Mouse (Mus musculus) heart, embryonic 10.5 days (tissue): ENCODE results near the gene Scarf1. TPM values are rescaled to one million over a fixed set of nuclear protein-coding genes. Genes with fewer than 3 reads are reported as not detected.

Experiments
- DNase-seq: peaks from one replicate; pipeline ENCODE4 v3.0.0-alpha.2; 2017; ENCODE audit warnings: low spot score
- H3K27ac ChIP-seq: fragments of 300-500 bp; sonication (generic); 2 replicates; pipeline ENCODE4 v1.5.1; 2016; ENCODE audit warnings: mild to moderate bottlenecking
- H3K27me3 ChIP-seq: fragments of 300-500 bp; sonication (generic); 2 replicates; pipeline ENCODE4 v1.6.1; 2016; ENCODE audit warnings: mild to moderate bottlenecking; ENCODE audit not compliant: poor library complexity, insufficient read depth, severe bottlenecking
- H3K36me3 ChIP-seq: fragments of 300-500 bp; sonication (generic); 2 replicates; pipeline ENCODE4 v1.6.1; 2016; ENCODE audit warnings: mild to moderate bottlenecking, moderate library complexity
- H3K4me1 ChIP-seq: fragments of 300-500 bp; sonication (generic); 2 replicates; pipeline ENCODE4 v1.6.1; 2016; ENCODE audit warnings: mild to moderate bottlenecking
- H3K4me3 ChIP-seq: fragments of 300-500 bp; sonication (generic); 2 replicates; pipeline ENCODE4 v1.5.1; 2016; ENCODE audit warnings: mild to moderate bottlenecking, moderate library complexity
- H3K9me3 ChIP-seq: fragments of 300-500 bp; sonication (generic); 2 replicates; pipeline ENCODE4 v1.6.1; 2016; ENCODE audit warnings: mild to moderate bottlenecking, moderate library complexity
- WGBS: fragments of 180-500 bp; shearing (Covaris S2); methylation state at CpG from one replicate; pipeline ENCODE4 v1.1.7; 2016; 5-methylcytosine and 5-hydroxymethylcytosine counted together
- polyA plus RNA-seq: library from polyadenylated mRNA; unstranded; fragments of >200 nt; fragmentation: Nextera tagmentation; extraction: Ambion mirVana; gene quantifications from 2 replicates; pipeline ENCODE4 v1.2.1, GENCODE M21; 2016

The Scarf1 gene
- polyA plus RNA-seq, 1 experiment from 2014 or later: 13.6 TPM

GRCm38 (mm10) chr11:75519834-75520633 is 6.7 kb downstream of the Scarf1 start:
- Histone ChIP-seq H3K36me3 (peaks cover 14% of the 10 kb centered on the region), H3K9me3 (no peaks in the 10 kb centered on the region), H3K4me3 (no peak overlapping the region), H3K27me3 (peaks cover 6% of the 10 kb centered on the region; the same call in 1 of the 2 replicates), H3K27ac (0 out of 2 replicates have a peak overlapping the region, but pooled peaks have one; percentile 47), H3K4me1 (0 out of 2 replicates have a peak, but pooled peaks cover 4% of the 10 kb centered on the region)
- DNase-seq: no peak
- 74% methylated on average over 15 of the region's 15 CpGs for WGBS

DNA sequence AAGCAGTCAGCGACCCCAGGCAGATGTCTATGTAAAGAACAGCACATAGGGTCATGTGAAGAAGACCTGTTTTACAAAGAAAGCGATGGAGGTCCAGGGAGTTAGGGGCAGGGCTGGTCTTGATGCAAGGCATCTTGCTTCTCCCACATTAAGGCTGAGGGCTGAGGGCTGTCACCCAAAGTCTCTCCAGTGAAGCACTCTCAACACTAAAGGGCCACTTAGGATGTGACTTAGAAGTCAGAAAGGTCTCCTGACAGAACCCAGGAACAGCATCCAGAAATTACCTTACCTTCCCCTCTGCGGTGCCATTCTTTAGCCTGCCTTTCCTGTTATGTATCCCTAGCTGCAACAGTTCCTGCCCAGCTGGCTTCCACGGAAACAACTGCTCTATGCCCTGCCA is 8.3 kb downstream of the Scarf1 start:
- Histone ChIP-seq H3K36me3 (peaks cover 18% of the 10 kb centered on the region; the same call in 1 of the 2 replicates), H3K4me1 (0 out of 2 replicates have a peak, but pooled peaks cover 4% of the 10 kb centered on the region), H3K9me3 (no peaks in the 10 kb centered on the region), H3K27me3 (peaks cover 6% of the 10 kb centered on the region; the same call in 1 of the 2 replicates), H3K27ac (no peak overlapping the region), H3K4me3 (no peak overlapping the region)
- 87% methylated on average over 4 of the region's 4 CpGs for WGBS
- DNase-seq: no peak

DNA sequence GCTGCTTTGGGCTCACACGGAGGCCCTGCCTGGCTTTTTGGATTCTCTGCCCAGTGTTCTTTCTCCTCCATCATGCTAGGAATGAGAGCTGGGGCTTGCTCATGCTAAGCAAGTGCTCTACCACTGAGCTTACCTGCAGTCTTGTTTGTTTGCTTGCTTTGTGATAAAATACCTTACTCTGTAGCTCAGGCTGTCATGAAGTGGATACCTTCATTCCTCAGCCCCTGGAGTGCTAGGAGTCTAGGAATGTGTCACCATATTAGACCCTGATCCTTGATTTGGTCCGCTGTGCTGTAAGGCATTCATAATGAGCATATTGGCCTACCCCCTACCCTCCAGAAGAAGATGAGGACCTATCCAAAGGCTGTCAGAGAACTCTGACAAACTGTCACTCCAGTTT is 9.5 kb downstream of the Scarf1 start:
- whole genome bisulfite sequencing: 78% methylated on average over 2 of the region's 2 CpGs
- H3K36me3 ChIP-seq: peaks cover 21% of the 10 kb centered on the region; the same call in 1 of the 2 replicates

DNA sequence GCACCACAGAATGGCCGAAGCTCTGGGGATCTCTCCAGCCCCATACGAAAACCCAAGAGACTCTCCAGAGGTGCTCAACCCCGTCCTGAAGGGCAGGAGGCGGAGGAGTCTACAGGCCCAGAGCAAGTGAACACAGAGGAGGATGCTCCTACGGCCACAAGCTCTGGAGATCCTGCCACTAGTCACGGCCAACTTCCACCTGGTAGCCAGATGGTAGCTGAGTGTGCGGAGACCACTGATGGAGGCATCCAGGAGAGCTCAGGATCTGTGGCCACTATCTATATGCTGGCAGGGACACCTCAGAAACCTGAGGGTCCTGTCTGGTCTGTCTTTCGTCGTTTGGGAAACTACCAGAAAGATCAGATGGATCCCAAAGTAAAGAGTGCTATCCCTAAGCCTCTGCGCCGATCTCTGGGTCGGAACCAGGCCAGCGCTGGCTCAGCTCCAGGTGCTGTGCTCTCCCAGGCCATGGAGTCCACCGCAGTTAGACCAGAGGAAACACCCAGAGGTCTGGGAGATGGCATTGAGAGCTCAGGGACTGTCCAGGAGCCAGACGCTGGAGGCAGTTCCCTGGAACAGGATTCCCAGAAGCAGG is 12.3 kb downstream of the Scarf1 start:
- no peak overlapping the region for H3K27ac ChIP-seq
- no peak overlapping the region for H3K4me3 ChIP-seq
- no peaks in the 10 kb centered on the region for H3K27me3 ChIP-seq
- peaks cover 21% of the 10 kb centered on the region; the same call in 1 of the 2 replicates for H3K36me3 ChIP-seq
- WGBS: 76% methylated on average over 15 of the region's 15 CpGs
- H3K9me3 ChIP-seq: no peaks in the 10 kb centered on the region
- H3K4me1 ChIP-seq: peaks cover 4% of the 10 kb centered on the region; the same call in 1 of the 2 replicates
- DNase-seq: no peak

More for the DNA sequence above, 9.5 kb downstream of the Scarf1 start:
- H3K9me3 ChIP-seq: no peaks in the 10 kb centered on the region
- no peak overlapping the region for H3K27ac ChIP-seq
- DNase-seq: no peak
- no peak overlapping the region for H3K4me3 ChIP-seq
- H3K4me1 ChIP-seq: 0 out of 2 replicates have a peak, but pooled peaks cover 4% of the 10 kb centered on the region
- H3K27me3 ChIP-seq: peaks cover 6% of the 10 kb centered on the region; the same call in 1 of the 2 replicates

- Histone ChIP-seq H3K4me1 (peaks cover 10% of the 10 kb centered on the region), H3K27ac (no peak overlapping the region), H3K36me3 (peaks cover 21% of the 10 kb centered on the region; the same call in 1 of the 2 replicates), H3K4me3 (no peak overlapping the region), H3K9me3 (no peaks in the 10 kb centered on the region), H3K27me3 (no peaks in the 10 kb centered on the region)
- WGBS: 84% methylated on average over 6 of the region's 6 CpGs
- no peak for DNase-seq
Measured at GRCm38 (mm10) chr11:75526943-75527342, 13.6 kb downstream of the Scarf1 start.

DNA sequence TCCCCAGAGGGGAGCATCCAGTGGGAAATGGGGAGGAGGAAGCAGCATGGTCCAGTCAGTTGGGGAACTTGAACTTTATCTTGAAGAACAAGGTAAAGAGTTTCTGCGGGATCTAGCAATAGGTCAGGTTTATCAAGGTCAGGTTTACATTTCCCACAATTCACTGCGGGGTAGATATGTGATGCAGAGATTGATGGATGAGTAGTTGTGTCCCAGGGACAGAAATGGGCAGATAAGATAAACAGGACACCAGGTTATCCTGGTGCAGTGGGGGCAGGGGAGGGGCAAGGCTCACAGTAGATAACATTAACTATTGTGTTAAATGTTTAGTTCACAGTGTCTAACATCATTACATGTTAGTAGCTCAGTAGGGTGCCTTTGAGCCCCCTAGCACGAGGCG is 16.4 kb downstream of the Scarf1 start:
- Histone ChIP-seq H3K27me3 (0 out of 2 replicates have a peak, but pooled peaks cover 3% of the 10 kb centered on the region), H3K4me1 (peaks cover 22% of the 10 kb centered on the region), H3K9me3 (no peaks in the 10 kb centered on the region), H3K27ac (no peak overlapping the region), H3K4me3 (no peak overlapping the region), H3K36me3 (peaks cover 15% of the 10 kb centered on the region; the same call in 1 of the 2 replicates)
- 35% methylated on average over 4 of the region's 4 CpGs for WGBS
- no peak for DNase-seq

- Histone ChIP-seq H3K27ac (peak overlapping the region; percentile 95), H3K9me3 (no peaks in the 10 kb centered on the region), H3K27me3 (0 out of 2 replicates have a peak, but pooled peaks cover 3% of the 10 kb centered on the region), H3K4me1 (peaks cover 27% of the 10 kb centered on the region), H3K36me3 (peaks cover 14% of the 10 kb centered on the region; the same call in 1 of the 2 replicates), H3K4me3 (peak overlapping the region; percentile 84)
- 0% methylated on average over 10 of the region's 10 CpGs for WGBS
- peak; percentile 96 for DNase-seq
Measured at GRCm38 (mm10) chr11:75530325-75530724, 17.0 kb downstream of the Scarf1 start.

DNA sequence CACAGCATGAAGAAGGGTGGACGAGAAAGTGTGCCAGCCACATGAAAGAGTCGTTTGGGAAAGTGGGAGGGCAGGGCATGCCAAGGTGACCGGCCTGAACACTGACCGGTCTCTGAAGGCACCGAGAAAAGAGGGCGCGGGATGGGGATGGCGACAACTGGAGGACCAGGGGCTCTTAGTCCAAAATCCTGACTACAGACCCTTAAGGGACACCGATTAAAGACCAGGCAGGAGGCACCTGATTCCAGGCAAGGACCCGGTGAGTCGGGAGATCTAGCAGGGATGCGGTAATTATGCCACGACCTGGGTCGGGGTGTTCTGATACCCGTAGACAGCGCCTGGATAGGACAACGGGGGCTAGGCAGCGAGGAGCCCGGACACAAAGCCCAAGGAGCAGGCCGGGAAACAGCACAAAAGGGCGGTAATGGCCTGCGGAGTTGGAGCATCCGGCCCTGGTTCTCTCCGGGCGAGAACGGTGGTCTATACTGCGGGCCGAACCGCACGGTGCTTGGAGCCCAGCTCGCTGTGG is 17.6 kb downstream of the Scarf1 start:
- WGBS: under 1% methylated on average over 31 of the region's 31 CpGs
- H3K9me3 ChIP-seq: no peaks in the 10 kb centered on the region
- H3K27me3 ChIP-seq: 0 out of 2 replicates have a peak, but pooled peaks cover 3% of the 10 kb centered on the region
- peak overlapping the region; percentile 84 for H3K4me3 ChIP-seq
- peak overlapping the region; percentile 95 for H3K27ac ChIP-seq
- H3K4me1 ChIP-seq: peaks cover 32% of the 10 kb centered on the region
- H3K36me3 ChIP-seq: peaks cover 8% of the 10 kb centered on the region; the same call in 1 of the 2 replicates
- DNase-seq: peak; percentile 83

- Histone ChIP-seq H3K36me3 (peaks cover 4% of the 10 kb centered on the region; the same call in 1 of the 2 replicates), H3K4me3 (peak within 1 kb of the TSS; percentile 84), H3K27ac (peak within 1 kb of the TSS; percentile 95), H3K9me3 (no peaks in the 10 kb centered on the region), H3K4me1 (peaks cover 32% of the 10 kb centered on the region), H3K27me3 (0 out of 2 replicates have a peak, but pooled peaks cover 3% of the 10 kb centered on the region)
- under 1% methylated on average over 62 of the region's 62 CpGs for WGBS
- peak; percentile 97 for DNase-seq
Measured at GRCm38 (mm10) chr11:75531469-75532242, 18.3 kb downstream of the Scarf1 start, which contains the start of gene Slc43a2. Slc43a2 (plus strand) TSS chr11:75531694.

- peak; percentile 74 for DNase-seq
- peak overlapping the region; percentile 95 for H3K27ac ChIP-seq
- no peaks in the 10 kb centered on the region for H3K36me3 ChIP-seq
- peak overlapping the region; percentile 84 for H3K4me3 ChIP-seq
- peaks cover 41% of the 10 kb centered on the region for H3K4me1 ChIP-seq
- WGBS: 13% methylated on average over 38 of the region's 38 CpGs
- 0 out of 2 replicates have a peak, but pooled peaks cover 3% of the 10 kb centered on the region for H3K27me3 ChIP-seq
- H3K9me3 ChIP-seq: no peaks in the 10 kb centered on the region
Measured at GRCm38 (mm10) chr11:75532340-75533277, 19.3 kb downstream of the Scarf1 start.

- peaks cover 50% of the 10 kb centered on the region for H3K4me1 ChIP-seq
- H3K9me3 ChIP-seq: no peaks in the 10 kb centered on the region
- no peak overlapping the region; the same call in 1 of the 2 replicates for H3K27ac ChIP-seq
- H3K27me3 ChIP-seq: peaks cover 7% of the 10 kb centered on the region; the same call in 1 of the 2 replicates
- H3K36me3 ChIP-seq: no peaks in the 10 kb centered on the region
- 78% methylated on average over 6 of the region's 6 CpGs for WGBS
- no peak for DNase-seq
- peak overlapping the region; percentile 29; the same call in 1 of the 2 replicates for H3K4me3 ChIP-seq
Measured at GRCm38 (mm10) chr11:75533314-75534015, 20.1 kb downstream of the Scarf1 start.
